Mouse (Mus musculus) right cerebral cortex, adult 18-20 months (tissue): Measurements from ENCODE around the gene Akr7a5.

Experiments
- DNase-seq: peaks from one replicate; pipeline ENCODE4 v3.0.0; 2022; ENCODE audit warnings: mixed read lengths

The Akr7a5 gene

DNA sequence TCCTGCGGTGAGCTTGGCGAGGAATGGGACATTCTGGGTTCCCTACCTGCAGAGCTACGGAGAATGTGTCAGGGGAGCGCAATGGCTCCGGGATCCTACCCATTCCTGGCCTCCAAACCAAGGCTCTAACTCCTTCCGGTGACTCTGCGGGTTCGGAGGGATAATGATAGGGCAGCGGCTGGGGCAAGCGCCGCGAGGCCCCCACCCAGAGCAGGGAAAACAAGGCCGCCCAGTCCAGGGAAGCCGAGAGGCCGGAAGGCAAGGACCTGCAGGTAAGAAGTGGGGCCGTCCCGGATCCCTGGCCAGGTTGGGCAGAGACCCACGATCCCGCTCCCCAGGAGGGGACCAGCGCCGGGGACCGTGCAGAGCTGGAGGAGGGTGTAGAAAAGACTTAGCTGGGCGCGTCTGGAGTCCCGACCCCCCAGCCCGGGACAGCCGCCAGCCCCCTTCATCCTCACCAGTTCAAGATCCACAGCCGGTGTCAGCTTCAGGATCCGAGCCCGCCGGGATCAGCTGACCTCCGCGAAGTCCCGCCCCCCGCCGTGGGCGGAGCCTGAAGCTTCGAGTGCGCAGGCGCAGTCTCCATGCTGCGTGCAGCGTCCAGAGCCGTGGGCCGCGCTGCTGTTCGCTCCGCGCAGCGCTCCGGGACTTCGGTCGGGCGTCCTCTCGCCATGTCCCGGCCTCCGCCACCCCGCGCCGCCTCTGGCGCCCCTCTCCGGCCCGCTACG lies at the start of gene Akr7a5, which contains the start of gene Pqlc2:
Gene Akr7a5, plus strand, starts transcription at position 574 of the 728 bp plus-strand sequence.
Gene Pqlc2, minus strand, starts transcription at position 538 of the 728 bp plus-strand sequence.
- peak; percentile 97 for DNase-seq

GRCm38 (mm10) chr4:139262981-139263380 lies 47.6 kb upstream of the Akr7a5 start:
- no peak for DNase-seq

DNA sequence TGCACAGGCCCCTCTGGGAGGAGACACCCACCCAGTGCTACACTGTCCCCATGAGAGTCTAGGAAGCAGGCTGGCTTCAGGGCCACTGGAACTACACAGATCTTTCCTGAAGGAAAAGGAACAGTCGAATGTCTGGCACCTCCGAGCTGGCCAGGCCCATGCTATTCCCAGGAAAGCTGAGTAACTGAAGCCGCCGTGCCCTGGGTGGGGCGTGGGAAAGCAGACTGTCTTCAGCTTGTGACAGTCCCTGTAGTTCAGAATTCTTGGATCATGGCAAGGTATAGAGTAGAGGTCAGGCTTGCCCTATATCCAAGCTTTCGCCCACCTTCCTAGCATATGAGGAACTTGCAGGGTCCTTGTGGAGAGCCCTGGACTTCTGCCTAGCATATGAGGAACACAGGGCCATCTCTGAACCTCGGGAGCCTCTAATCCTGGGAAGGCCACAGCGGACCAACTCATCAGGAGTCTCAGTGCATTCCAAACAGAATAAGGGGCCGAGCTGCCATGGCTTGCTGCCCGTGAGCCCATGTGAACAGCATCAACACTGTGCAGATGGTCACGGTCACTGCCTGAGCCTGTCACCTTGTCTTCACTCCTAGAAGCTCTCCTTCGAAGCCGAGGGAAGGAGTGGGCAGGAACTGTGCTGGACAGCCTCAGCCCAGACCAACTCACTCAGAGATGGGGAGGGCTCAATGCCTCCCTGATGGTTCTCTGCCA lies 44.6 kb upstream of the Akr7a5 start:
- no peak for DNase-seq

- DNase-seq: no peak
These were observed 44.1 kb upstream of the Akr7a5 start for GRCm38 (mm10) chr4:139266500-139266865.

DNA sequence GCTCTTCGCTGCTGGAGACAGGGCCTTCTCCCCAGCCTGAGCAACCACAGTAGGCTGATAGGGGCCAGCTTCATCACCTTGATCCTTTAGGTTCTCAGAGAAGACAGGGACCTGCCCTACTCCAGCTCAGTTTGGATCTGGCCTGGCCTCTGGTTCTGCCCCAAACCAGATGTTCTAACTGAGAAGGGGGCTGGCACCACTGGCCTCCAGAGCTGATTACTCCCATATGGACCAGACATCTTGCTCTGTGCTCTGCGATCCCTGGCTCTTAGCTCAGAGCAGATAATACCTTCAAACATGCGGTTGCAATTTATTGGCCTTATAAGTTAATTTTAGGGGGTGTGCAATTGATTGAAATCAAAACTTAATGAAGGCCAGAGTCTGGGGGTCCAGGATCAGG lies 43.2 kb upstream of the Akr7a5 start:
- no peak for DNase-seq

- DNase-seq: no peak
These were observed 42.3 kb upstream of the Akr7a5 start for GRCm38 (mm10) chr4:139268242-139268641.

DNA sequence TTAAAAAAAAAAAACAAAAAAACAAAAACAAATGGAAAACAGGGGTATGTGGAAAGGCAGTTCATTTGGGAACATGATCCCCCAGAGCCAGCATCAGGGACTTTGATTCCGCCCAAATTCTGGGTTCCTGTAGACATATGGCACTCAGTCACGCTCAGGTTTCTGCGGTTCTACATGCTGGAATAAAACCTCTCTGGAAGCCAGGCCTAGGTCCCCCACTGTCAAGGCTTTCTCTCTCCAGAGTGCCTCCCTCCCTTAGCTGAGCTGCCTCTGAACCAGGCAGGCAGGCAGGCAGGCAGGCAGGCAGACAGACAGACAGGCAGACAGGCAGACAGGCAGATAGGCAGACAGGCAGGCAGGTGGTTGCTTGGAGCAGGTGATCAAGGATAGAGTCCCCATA lies 40.4 kb upstream of the Akr7a5 start:
- DNase-seq: no peak

GRCm38 (mm10) chr4:139271562-139271961 lies 39.0 kb upstream of the Akr7a5 start:
- DNase-seq: no peak

DNA sequence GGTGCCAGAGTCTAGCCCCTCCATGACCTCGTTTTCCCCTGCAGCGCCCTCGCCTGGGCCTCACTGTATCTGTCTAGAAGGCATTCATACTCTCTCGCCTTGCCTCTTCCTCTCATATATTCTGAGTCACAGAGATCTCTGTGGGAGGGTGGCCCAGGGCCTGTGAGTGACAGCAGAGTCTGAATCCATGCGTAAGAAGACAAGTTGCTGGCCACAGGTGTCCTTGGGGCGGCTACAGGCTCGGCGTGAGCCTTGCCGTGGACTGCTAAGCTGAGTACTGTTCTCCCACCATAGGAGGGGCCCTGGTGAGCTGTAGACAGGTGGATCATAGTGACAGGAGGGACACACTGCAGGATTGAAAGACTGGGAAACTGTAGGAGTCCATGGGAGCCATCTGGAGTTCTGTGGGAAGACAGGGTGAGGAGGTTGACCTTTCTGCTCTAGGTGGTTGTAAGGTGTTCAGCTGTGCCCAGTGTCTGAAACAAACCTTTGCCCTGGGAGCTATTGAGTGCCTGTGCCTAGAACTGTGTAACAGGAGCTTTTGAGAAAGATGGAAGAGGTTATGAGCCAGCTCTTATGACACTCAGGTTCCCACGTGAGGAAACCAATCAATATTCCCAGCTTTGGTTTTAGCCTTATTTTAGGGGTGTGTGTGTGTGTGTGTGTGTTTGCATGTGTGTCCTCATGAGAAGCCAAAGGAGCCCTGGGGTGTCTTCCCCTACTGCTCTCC lies 37.4 kb upstream of the Akr7a5 start:
- DNase-seq: no peak

- no peak for DNase-seq
These were observed 36.0 kb upstream of the Akr7a5 start for GRCm38 (mm10) chr4:139274573-139274972.

DNA sequence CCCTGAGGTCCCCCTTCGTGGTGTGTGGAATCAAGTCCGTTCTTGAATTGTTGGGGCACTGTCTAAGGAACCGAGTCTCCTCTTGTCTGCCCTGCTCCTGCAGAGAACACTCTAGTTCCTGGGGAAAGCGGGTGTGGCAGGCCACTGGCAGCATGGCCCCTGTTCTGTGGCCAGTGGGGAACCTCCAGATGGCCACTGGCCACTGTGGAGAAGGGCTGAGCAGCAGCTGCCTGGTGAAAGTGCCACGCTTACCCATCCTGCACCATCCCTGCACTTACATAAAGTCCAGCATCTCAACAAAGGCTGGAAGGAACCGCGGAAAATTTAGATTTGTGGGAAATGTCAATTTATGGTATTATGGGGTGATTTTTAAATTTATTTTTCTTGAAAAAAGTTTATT lies 34.1 kb upstream of the Akr7a5 start:
- no peak for DNase-seq

GRCm38 (mm10) chr4:139280530-139280929 lies 30.0 kb upstream of the Akr7a5 start:
- DNase-seq: no peak

- DNase-seq: no peak
These were observed 28.7 kb upstream of the Akr7a5 start for GRCm38 (mm10) chr4:139281791-139282345.

GRCm38 (mm10) chr4:139282955-139283417 lies 27.6 kb upstream of the Akr7a5 start:
- no peak for DNase-seq

- no peak for DNase-seq
These were observed 25.7 kb upstream of the Akr7a5 start for GRCm38 (mm10) chr4:139284877-139285276.

DNA sequence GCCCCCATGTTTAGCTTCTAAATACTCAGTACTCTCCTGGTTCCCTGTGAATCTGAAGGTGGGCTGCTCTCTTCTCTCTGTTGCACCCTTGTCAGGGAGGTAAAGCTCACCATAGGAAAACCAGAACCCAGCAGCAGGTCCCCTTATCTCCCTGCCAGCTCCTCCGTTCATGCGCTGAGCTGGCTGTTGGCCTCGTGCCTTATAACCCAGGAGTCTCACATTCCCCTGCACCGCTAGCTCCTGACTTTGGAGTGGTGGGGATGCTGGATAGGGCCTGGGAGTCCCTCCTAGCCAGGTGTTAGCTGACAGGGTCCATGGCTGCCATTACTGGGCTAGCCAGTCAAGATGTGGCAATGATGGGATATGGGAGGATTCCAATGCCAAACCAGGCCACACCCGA lies 24.3 kb upstream of the Akr7a5 start:
- DNase-seq: no peak

GRCm38 (mm10) chr4:139287122-139287863 lies 23.3 kb upstream of the Akr7a5 start:
- DNase-seq: peak; percentile 88

DNA sequence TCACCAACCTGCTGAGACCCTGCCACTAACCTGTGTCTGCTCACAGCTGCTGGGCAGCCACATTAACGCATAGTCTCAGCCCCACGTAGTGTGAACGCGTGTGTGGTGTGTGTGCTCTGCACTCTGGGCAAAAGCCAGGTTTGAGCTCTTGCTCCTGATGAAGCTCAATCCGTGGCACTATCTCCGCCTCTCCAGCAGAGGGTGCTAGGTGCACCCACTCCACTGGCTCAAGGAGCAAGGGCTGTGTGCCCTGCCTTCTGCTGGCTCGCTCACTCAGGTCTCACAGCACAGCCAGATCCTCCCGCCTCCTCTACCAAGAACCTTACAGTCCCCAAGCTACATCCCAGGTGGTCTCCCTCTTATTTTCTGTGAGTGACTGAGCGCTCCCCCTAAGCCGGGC lies 21.5 kb upstream of the Akr7a5 start:
- DNase-seq: peak; percentile 77

- DNase-seq: no peak
These were observed 19.4 kb upstream of the Akr7a5 start for GRCm38 (mm10) chr4:139291099-139291498.

DNA sequence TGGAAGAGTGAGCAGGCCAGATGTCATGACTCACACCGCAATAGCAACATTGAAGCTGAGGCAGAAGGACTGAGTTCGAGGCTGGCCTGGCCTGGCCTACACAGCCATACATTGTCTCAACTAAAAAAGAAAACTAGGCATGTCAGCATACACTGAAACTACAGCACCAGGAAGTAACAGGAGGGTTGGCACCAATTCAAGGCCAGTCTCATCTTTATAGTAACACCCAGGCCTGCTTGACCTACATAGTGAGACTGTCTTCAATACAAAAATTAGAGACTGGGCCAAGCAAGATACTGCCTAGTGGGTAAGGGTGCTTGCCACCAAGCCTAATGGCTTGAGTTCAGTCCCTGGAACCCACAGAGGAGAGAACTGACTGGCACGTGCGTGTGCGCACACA lies 18.5 kb upstream of the Akr7a5 start:
- no peak for DNase-seq

DNA sequence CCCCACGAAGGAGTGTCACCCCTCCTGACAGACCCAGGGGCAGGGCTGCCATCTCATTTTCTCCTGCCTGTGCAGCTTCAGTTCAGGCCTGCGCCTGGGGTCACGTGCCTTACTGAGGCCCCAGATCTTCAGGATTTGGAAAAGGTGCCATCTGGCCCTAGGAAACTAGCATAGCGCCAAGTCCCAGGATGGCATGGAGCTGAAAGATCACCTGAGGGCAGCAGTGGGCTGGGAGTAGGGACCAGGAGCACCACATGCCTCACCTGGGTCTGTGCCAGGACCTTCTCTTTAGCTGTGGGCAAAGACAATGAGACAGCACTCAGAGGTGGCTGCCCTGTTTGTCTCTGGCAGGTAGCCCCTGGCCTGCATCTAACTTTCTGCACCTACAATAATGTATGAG lies 13.0 kb upstream of the Akr7a5 start:
- no peak for DNase-seq

GRCm38 (mm10) chr4:139298671-139299366 lies 11.7 kb upstream of the Akr7a5 start:
- no peak for DNase-seq
